Mouse (Mus musculus) heart, adult 2 months (tissue): ENCODE measurements at regions not wholly inside any gene's neighbourhood (a gene's known extent, or its start where the extent isn't known, plus 50 kb on each side); places are given as distances from the start of the nearest gene placed in this dataset.

Experiments used
- CTCF ChIP-seq: fragments of 200-600 bp; IDR thresholded peaks from 2 replicates; pipeline ENCODE4 v1.8.1; 2022; ENCODE audit warnings: antibody characterized with exemption, mild to moderate bottlenecking, moderate library complexity
- EP300 ChIP-seq: fragments of 200-500 bp; IDR thresholded peaks from 2 replicates; pipeline ENCODE4 v1.6.1; 2011; ENCODE audit warnings: low read depth, low read length, control low read depth; ENCODE audit not compliant: insufficient read depth
- POLR2A ChIP-seq: fragments of 200-500 bp; IDR thresholded peaks from 2 replicates; pipeline ENCODE4 v1.6.1; 2011; ENCODE audit warnings: mild to moderate bottlenecking, low read depth, low read length, control low read depth; ENCODE audit not compliant: insufficient read depth

DNA sequence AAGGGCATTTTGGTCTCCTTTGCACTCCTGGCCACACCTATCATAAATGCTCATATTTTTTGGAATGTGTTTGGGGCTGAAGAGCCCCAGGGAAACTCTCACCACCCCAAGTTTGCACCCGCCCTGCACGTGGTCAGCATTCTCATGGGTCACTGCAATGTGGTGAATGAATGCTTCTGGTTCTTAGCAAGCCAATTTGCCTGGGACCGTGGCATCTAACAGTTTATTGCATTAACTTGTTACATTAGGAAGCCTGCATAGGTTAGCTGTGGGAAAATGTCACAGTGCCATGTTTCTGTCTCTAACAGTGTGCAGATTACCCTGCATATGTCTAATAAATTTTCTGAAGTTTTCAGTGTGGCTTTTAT, 55.7 kb upstream of the Ccdc80 start:
- TF ChIP-seq CTCF (no peak), POLR2A (no peak), EP300 (no peak)
